Mouse (Mus musculus) CH12.LX (cell line): ENCODE measurements at regions not wholly inside any gene's neighbourhood (a gene's known extent, or its start where the extent isn't known, plus 50 kb on each side); places are given as distances from the start of the nearest gene placed in this dataset.

ENCODE experiments used
- CTCF ChIP-seq, 2 experiments: IDR thresholded peaks in 1 of 2; conservative IDR thresholded peaks in 1 of 2; 2 replicates each; pipeline ENCODE4 v1.5.1; 2011 to 2012; ENCODE audit warnings: low read depth in 2 of 2, low read length in 2 of 2, improper control_type of control experiment in 1 of 2, inconsistent platforms in 1 of 2, mild to moderate bottlenecking in 1 of 2, moderate library complexity in 1 of 2
- MAX ChIP-seq: IDR thresholded peaks from 2 replicates; pipeline ENCODE4 v1.6.1; 2011; ENCODE audit warnings: low read length, improper control_type of control experiment
- SMC3 ChIP-seq: IDR thresholded peaks from 2 replicates; pipeline ENCODE4 v1.6.1; 2011; ENCODE audit warnings: low read depth, low read length, improper control_type of control experiment
- TCF12 ChIP-seq: IDR thresholded peaks from 2 replicates; pipeline ENCODE4 v1.6.1; 2014; ENCODE audit warnings: low read depth, mild to moderate bottlenecking, inconsistent platforms, low read length, improper control_type of control experiment
- USF1 ChIP-seq: IDR thresholded peaks from 2 replicates; pipeline ENCODE4 v1.6.1; 2014; ENCODE audit warnings: low read depth, mild to moderate bottlenecking, inconsistent platforms, low read length, improper control_type of control experiment

- TF ChIP-seq USF1 = no peak
- TF ChIP-seq CTCF (conservative IDR thresholded peaks at IDR 0.05 in 1 of 2, IDR thresholded peaks at IDR 0.05 in 1 of 2; ENCODE audit: low read depth in 2 of 2, low read length in 2 of 2) = no peak
- TF ChIP-seq MAX = no peak
- TF ChIP-seq TCF12 = no peak
- no peak for TF ChIP-seq SMC3
Measured at GRCm38 (mm10) chr1:166804333-166804732, 122.7 kb upstream of the Fmo9 start.
